Mouse (Mus musculus): ENCODE results near the gene Carmil3. TPM values are rescaled to one million over a fixed set of nuclear protein-coding genes. Genes with fewer than 3 reads are reported as not detected.

Gene Carmil3
- polyA plus RNA-seq, 1 experiment from 2014 or later: 3.7 TPM

DNA sequence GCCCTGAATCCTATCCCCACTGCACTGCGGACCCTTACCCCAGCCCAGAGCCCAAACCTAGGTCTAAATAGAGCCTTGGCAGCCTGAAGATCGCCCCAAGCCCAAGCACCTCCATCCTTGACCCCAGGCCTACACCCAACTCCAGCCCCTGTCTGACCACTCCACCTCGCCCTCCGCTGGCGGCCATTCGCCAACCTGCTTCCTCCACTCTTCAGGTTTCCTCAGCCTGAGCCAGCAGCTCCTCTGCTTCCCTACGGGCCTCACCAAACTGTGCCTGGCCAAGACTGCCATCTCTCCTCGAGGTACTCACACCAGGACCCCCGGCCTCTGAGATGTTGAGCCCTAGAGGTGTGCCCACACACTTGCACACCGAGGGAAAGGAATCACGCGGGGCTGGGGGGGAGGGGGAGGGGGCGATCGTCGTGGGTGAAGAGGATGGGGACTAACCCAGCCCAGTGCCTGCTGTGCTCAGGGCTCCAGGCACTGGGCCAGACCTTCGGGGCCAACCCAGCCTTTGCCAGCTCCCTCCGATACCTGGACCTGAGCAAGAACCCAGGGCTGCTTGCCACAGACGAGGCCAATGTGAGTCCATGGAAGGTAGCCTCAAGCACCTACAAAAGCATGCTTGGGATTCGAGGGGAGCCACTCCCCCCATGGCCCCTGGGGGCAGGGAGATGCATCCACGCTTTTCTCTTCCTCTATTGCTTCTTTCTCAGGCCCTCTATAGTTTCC lies 5.2 kb downstream of the Carmil3 start:
- Histone ChIP-seq H3K9ac (replicated peaks) (no peak overlapping the region), H3K4me1 (replicated peaks) (peaks cover 13% of the 10 kb centered on the region), H3K27ac (no peak overlapping the region), H3K27me3 (no peaks in the 10 kb centered on the region), H3K9me3 (no peaks in the 10 kb centered on the region), H3K36me3 (0 out of 2 replicates have a peak, but pooled peaks cover 13% of the 10 kb centered on the region), H3K4me3 (replicated peaks) (no peak overlapping the region), H3K4me2 (no peak overlapping the region)
- 74% methylated on average over 20 of the region's 20 CpGs for WGBS
- no peak for ATAC-seq (ENCODE audit: insufficient number of reproducible peaks, insufficient read depth, low FRiP score, low TSS enrichment, low read depth)

DNA sequence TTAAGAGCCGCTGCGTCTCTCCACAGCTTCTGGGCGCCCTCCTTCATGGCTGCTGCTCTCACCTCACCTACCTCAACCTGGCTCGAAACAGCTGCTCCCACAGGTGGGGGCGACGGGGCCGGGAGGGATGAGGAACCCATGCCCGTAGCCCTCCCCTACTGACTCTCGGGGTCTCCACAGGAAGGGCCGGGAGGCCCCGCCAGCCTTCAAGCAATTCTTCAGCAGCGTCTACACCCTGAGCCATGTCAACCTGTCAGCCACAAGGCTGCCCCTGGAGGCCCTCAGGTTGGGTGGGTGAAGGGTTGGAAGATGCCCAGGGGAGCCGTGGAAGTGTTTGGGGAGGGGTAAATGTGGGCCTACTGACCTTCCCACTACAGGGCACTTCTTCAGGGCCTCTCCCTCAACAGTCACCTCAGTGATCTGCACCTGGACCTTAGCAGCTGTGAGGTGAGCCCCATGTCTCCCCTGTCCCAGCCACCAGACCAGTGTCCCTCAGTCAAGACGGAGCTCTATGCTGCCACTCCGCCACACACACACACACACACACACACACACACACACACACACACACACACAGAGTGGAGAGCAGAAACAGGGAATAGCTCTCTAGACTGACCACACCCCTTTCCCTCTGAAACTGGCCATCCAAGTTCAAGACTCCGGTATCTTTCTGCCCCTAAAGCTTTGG lies 6.5 kb downstream of the Carmil3 start:
- peaks cover 7% of the 10 kb centered on the region for H3K4me1 ChIP-seq (replicated peaks)
- H3K9me3 ChIP-seq: no peaks in the 10 kb centered on the region
- WGBS: 76% methylated on average over 16 of the region's 16 CpGs
- H3K27ac ChIP-seq: no peak overlapping the region
- H3K27me3 ChIP-seq: no peaks in the 10 kb centered on the region
- 0 out of 2 replicates have a peak, but pooled peaks cover 13% of the 10 kb centered on the region for H3K36me3 ChIP-seq
- no peak overlapping the region for H3K4me3 ChIP-seq (replicated peaks)
- H3K9ac ChIP-seq (replicated peaks): no peak overlapping the region
- no peak for ATAC-seq (ENCODE audit: insufficient number of reproducible peaks, insufficient read depth, low FRiP score, low TSS enrichment, low read depth)
- H3K4me2 ChIP-seq: no peak overlapping the region

DNA sequence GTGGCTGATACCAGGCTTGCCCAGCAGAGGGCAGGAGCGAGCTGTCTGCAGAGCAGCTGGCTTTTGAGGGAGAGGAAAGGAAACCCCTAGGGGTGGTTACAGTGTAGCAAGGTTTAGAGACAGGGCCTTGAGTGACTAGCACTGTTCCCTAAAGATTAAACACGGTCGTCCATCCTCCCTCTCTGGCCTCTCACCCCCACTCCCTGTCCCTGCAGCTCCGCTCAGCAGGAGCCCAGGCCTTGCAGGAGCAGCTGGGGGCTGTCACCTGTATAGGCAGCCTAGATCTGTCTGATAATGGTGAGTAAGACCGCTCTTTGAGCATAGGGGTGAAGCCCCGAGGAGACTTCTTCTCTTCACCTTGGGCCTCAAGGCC lies 7.0 kb downstream of the Carmil3 start:
- no peak overlapping the region for H3K27ac ChIP-seq
- H3K27me3 ChIP-seq: no peaks in the 10 kb centered on the region
- 30% methylated on average over 6 of the region's 6 CpGs for WGBS
- 0 out of 2 replicates have a peak, but pooled peaks cover 3% of the 10 kb centered on the region for H3K4me1 ChIP-seq (replicated peaks)
- 0 out of 2 replicates have a peak, but pooled peaks cover 13% of the 10 kb centered on the region for H3K36me3 ChIP-seq
- no peak overlapping the region for H3K4me2 ChIP-seq
- ATAC-seq (ENCODE audit: insufficient number of reproducible peaks, insufficient read depth, low FRiP score, low TSS enrichment, low read depth): 0 out of 2 replicates have a peak, but pooled peaks have one; percentile 43
- H3K4me3 ChIP-seq (replicated peaks): no peak overlapping the region
- H3K9ac ChIP-seq (replicated peaks): no peak overlapping the region; the same call in 1 of the 2 replicates
- H3K9me3 ChIP-seq: no peaks in the 10 kb centered on the region

- H3K4me3 ChIP-seq (replicated peaks): no peak overlapping the region
- no peaks in the 10 kb centered on the region for H3K36me3 ChIP-seq
- no peak for ATAC-seq (ENCODE audit: insufficient number of reproducible peaks, insufficient read depth, low FRiP score, low TSS enrichment, low read depth)
- peaks cover 6% of the 10 kb centered on the region; the same call in 1 of the 2 replicates for H3K4me1 ChIP-seq (replicated peaks)
- H3K9ac ChIP-seq (replicated peaks): no peak overlapping the region
- no peak overlapping the region for H3K4me2 ChIP-seq
- H3K27ac ChIP-seq: no peak overlapping the region
- H3K9me3 ChIP-seq: no peaks in the 10 kb centered on the region
- 82% methylated on average over 9 of the region's 9 CpGs for whole genome bisulfite sequencing
- peaks cover 12% of the 10 kb centered on the region for H3K27me3 ChIP-seq
These were observed 15.2 kb downstream of the Carmil3 start for GRCm38 (mm10) chr14:55505612-55506011.

- ATAC-seq (ENCODE audit: insufficient number of reproducible peaks, insufficient read depth, low FRiP score, low TSS enrichment, low read depth): no peak
- no peak overlapping the region for H3K4me2 ChIP-seq
- WGBS: 52% methylated on average over 7 of the region's 7 CpGs
These were observed 17.4 kb downstream of the Carmil3 start for GRCm38 (mm10) chr14:55507801-55508200.

GRCm38 (mm10) chr14:55509540-55509939 lies 19.1 kb downstream of the Carmil3 start:
- 90% methylated on average over 10 of the region's 10 CpGs for WGBS
- no peak overlapping the region for H3K27ac ChIP-seq
- H3K9me3 ChIP-seq: no peaks in the 10 kb centered on the region
- no peak overlapping the region for H3K9ac ChIP-seq (replicated peaks)
- no peaks in the 10 kb centered on the region for H3K36me3 ChIP-seq
- H3K4me3 ChIP-seq (replicated peaks): no peak overlapping the region
- ATAC-seq (ENCODE audit: insufficient number of reproducible peaks, insufficient read depth, low FRiP score, low TSS enrichment, low read depth): no peak
- peaks cover 9% of the 10 kb centered on the region; the same call in 1 of the 2 replicates for H3K4me1 ChIP-seq (replicated peaks)
- peaks cover 34% of the 10 kb centered on the region for H3K27me3 ChIP-seq
- H3K4me2 ChIP-seq: no peak overlapping the region

More at GRCm38 (mm10) chr14:55507801-55508200, 17.4 kb downstream of the Carmil3 start:
- peaks cover 9% of the 10 kb centered on the region; the same call in 1 of the 2 replicates for H3K4me1 ChIP-seq (replicated peaks)
- H3K27ac ChIP-seq: no peak overlapping the region
- H3K9me3 ChIP-seq: no peaks in the 10 kb centered on the region
- H3K4me3 ChIP-seq (replicated peaks): no peak overlapping the region
- no peak overlapping the region for H3K9ac ChIP-seq (replicated peaks)
- H3K36me3 ChIP-seq: no peaks in the 10 kb centered on the region
- peaks cover 30% of the 10 kb centered on the region for H3K27me3 ChIP-seq

DNA sequence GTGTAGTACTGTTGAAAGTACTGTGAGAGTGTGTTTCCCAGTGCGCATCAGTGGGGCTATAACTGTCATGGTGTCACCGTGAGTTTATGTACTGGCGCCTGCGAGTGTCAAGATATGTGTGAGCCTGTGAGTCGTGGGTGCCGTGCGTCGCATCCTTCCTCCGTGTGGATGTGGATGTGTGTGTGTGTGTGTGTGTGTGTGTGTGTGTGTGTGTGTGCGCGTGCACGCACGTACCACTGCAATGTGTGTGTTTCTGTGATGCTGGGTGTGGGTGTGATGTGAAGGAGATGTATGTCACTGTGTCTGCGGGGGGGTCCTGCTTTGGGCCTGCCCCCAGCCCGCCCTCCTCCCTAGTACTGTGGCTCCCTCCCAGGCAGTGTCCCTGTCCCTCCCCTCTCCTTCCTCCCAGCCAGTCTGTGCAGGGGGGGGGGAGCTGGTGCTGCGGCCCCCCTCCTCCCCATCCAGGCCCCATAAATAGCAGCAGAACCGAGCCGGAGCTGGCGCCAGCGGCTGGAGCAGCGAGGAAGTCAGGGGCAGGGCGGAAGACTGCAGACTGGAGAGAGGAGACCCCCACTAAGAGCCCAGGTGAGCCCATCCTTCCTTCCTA lies 19.8 kb downstream of the Carmil3 start, which contains the start of gene Cpne6:
TSS of gene Cpne6 (plus strand) at position 321 of the 607 bp plus-strand sequence.
- Histone ChIP-seq H3K4me1 (replicated peaks) (peaks cover 9% of the 10 kb centered on the region; the same call in 1 of the 2 replicates), H3K4me3 (replicated peaks) (no peak within 1 kb of the TSS), H3K4me2 (no peak within 1 kb of the TSS), H3K27me3 (peaks cover 34% of the 10 kb centered on the region), H3K36me3 (no peaks in the 10 kb centered on the region), H3K9me3 (no peaks in the 10 kb centered on the region), H3K27ac (no peak within 1 kb of the TSS), H3K9ac (replicated peaks) (no peak within 1 kb of the TSS; the same call in 1 of the 2 replicates)
- 61% methylated on average over 22 of the region's 22 CpGs for WGBS
- no peak for ATAC-seq (ENCODE audit: insufficient number of reproducible peaks, insufficient read depth, low FRiP score, low TSS enrichment, low read depth)

GRCm38 (mm10) chr14:55511037-55511436 lies 20.6 kb downstream of the Carmil3 start:
- Histone ChIP-seq H3K9ac (replicated peaks) (no peak overlapping the region; the same call in 1 of the 2 replicates), H3K4me1 (replicated peaks) (peaks cover 9% of the 10 kb centered on the region; the same call in 1 of the 2 replicates), H3K27ac (no peak overlapping the region), H3K4me3 (replicated peaks) (no peak overlapping the region), H3K4me2 (no peak overlapping the region), H3K9me3 (no peaks in the 10 kb centered on the region), H3K36me3 (no peaks in the 10 kb centered on the region), H3K27me3 (peaks cover 34% of the 10 kb centered on the region)
- WGBS: 60% methylated on average over 7 of the region's 7 CpGs
- no peak for ATAC-seq (ENCODE audit: insufficient number of reproducible peaks, insufficient read depth, low FRiP score, low TSS enrichment, low read depth)

DNA sequence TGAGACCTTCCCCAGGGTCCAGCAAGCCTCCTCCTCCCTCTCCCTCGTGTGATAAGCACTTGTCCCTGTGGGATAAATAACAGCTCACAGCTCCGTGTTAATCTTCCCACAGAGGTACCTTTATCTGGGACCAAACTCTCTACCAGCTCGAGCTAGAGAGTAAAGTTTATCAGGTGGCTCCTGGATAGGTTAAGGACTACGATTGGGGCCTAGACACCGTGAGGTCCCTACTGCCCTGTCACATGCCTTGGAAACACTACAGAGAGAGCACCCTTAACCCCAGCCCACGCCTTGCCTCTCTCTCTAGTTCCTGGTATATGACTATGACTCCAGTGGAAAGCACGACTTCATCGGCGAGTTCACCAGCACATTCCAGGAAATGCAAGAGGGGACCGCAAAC lies 23.5 kb downstream of the Carmil3 start:
- Histone ChIP-seq H3K4me3 (replicated peaks) (no peak overlapping the region), H3K4me1 (replicated peaks) (peaks cover 9% of the 10 kb centered on the region; the same call in 1 of the 2 replicates), H3K9me3 (no peaks in the 10 kb centered on the region), H3K27me3 (peaks cover 52% of the 10 kb centered on the region), H3K27ac (no peak overlapping the region), H3K4me2 (no peak overlapping the region), H3K36me3 (no peaks in the 10 kb centered on the region), H3K9ac (replicated peaks) (no peak overlapping the region)
- WGBS: 74% methylated on average over 10 of the region's 10 CpGs
- ATAC-seq (ENCODE audit: insufficient number of reproducible peaks, insufficient read depth, low FRiP score, low TSS enrichment, low read depth): no peak

DNA sequence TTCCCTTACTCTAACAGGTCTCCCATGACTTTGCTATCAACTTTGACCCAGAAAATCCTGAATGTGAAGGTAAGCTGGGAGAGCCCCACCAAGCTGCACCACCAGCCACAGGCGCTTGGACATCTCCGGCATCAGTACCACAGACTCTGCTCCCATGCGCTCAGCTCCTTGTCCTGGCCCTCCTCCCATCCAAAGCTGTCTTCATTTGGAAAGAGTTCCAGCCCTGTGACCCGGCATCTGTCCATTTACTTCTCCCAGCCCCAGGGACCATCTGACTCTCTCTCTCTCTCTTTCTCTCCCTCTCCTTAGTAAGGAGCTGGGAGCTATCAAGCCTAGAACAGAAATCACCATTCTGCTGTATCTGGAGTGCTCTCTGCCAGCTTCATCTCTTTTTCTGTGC lies 25.4 kb downstream of the Carmil3 start:
- no peak for ATAC-seq (ENCODE audit: insufficient number of reproducible peaks, insufficient read depth, low FRiP score, low TSS enrichment, low read depth)
- Histone ChIP-seq H3K36me3 (no peaks in the 10 kb centered on the region), H3K4me3 (replicated peaks) (no peak overlapping the region), H3K9me3 (no peaks in the 10 kb centered on the region), H3K27me3 (peaks cover 58% of the 10 kb centered on the region), H3K4me1 (replicated peaks) (0 out of 2 replicates have a peak, but pooled peaks cover 9% of the 10 kb centered on the region), H3K9ac (replicated peaks) (no peak overlapping the region), H3K4me2 (no peak overlapping the region), H3K27ac (no peak overlapping the region)
- 93% methylated on average over 4 of the region's 4 CpGs for WGBS

DNA sequence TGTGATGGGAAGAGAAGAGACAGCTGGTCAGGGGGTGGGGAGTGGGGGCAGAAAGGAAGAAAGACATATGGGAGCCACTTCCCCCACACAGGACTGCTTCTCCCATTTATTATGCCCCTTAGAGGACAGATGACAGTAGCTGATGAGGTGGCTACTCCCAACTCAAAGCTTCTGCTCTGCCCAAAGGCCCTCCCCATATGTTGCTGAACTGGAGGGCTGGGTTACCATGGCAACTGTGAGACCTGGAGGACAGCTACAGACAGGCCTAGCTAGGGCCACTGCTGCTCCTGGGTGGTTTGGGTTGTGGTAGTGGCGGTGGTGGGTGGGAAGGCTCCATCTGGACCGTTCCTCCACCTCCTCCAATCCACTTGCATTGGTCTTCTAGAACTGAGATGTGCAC lies 28.4 kb downstream of the Carmil3 start:
- ATAC-seq (ENCODE audit: insufficient number of reproducible peaks, insufficient read depth, low FRiP score, low TSS enrichment, low read depth): no peak
- Histone ChIP-seq H3K9ac (replicated peaks) (no peak overlapping the region), H3K4me1 (replicated peaks) (0 out of 2 replicates have a peak, but pooled peaks cover 10% of the 10 kb centered on the region), H3K36me3 (no peaks in the 10 kb centered on the region), H3K4me2 (no peak overlapping the region), H3K27me3 (peaks cover 66% of the 10 kb centered on the region), H3K27ac (no peak overlapping the region), H3K9me3 (no peaks in the 10 kb centered on the region), H3K4me3 (replicated peaks) (no peak overlapping the region)
- 49% methylated on average over 2 of the region's 2 CpGs for WGBS
